Mouse (Mus musculus) forebrain, embryonic 13.5 days (tissue): Measurements from ENCODE around the gene Neu3. TPM values are rescaled to one million over a fixed set of nuclear protein-coding genes. Genes with fewer than 3 reads are reported as not detected.

ENCODE experiments used
- ATAC-seq: fragments of 200-750 bp; cut with Nextera tagmentation; 2 replicates; pipeline ENCODE4 v1.8.0; 2017
- H3K27ac ChIP-seq: fragments of 300-500 bp; sonication (generic); 2 replicates; pipeline ENCODE4 v1.5.1; 2015; ENCODE audit warnings: inconsistent platforms, mild to moderate bottlenecking, moderate library complexity
- H3K27me3 ChIP-seq: fragments of 300-500 bp; sonication (generic); 2 replicates; pipeline ENCODE4 v1.6.1; 2015; ENCODE audit warnings: mild to moderate bottlenecking, inconsistent platforms
- H3K36me3 ChIP-seq: fragments of 300-500 bp; sonication (generic); 2 replicates; pipeline ENCODE4 v1.6.1; 2015; ENCODE audit warnings: mild to moderate bottlenecking, inconsistent platforms; ENCODE audit not compliant: poor library complexity, severe bottlenecking
- H3K4me1 ChIP-seq: fragments of 300-500 bp; sonication (generic); 2 replicates; pipeline ENCODE4 v1.6.1; 2015; ENCODE audit warnings: inconsistent platforms
- H3K4me2 ChIP-seq: fragments of 300-500 bp; sonication (generic); 2 replicates; pipeline ENCODE4 v1.6.1; 2015; ENCODE audit warnings: inconsistent platforms, mild to moderate bottlenecking, moderate library complexity
- H3K4me3 ChIP-seq: fragments of 300-500 bp; sonication (generic); 2 replicates; pipeline ENCODE4 v1.5.1; 2015; ENCODE audit warnings: mild to moderate bottlenecking, inconsistent platforms
- H3K9ac ChIP-seq: fragments of 300-500 bp; sonication (generic); 2 replicates; pipeline ENCODE4 v1.6.1; 2015; ENCODE audit warnings: mild to moderate bottlenecking, inconsistent platforms
- H3K9me3 ChIP-seq: fragments of 300-500 bp; sonication (generic); replicated peaks from 2 replicates; pipeline ENCODE4 v1.6.1; 2016; ENCODE audit warnings: inconsistent platforms
- WGBS: fragments of 180-500 bp; shearing (Covaris S2); methylation state at CpG from one replicate; pipeline ENCODE4 v1.1.7; 2015; 5-methylcytosine and 5-hydroxymethylcytosine counted together
- polyA plus RNA-seq: library from polyadenylated mRNA; unstranded; fragments of >200 nt; fragmentation: Nextera tagmentation; extraction: Ambion mirVana; gene quantifications from 2 replicates; pipeline ENCODE4 v1.2.1, GENCODE M21; 2015

The Neu3 gene
- polyA plus RNA-seq, 1 experiment from 2014 or later = 1.2 TPM

DNA sequence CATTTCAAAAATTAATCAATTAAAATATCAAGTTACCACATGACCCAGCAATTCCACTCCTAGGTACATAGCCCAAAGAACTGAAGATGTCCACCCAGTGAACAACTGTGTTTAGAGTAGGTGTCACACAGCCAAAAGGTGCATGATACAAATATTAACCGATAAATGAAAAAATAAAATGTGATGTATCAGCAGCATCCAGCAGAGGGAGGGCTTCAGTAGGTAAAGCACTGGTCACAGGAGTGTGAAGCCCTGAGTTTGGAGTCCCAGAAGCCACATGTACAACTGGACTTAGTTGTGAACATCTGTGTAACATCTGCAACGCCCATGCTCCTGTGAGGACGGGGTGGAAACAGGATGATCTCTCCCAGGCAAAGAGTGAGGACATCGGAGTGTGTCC is 26.1 kb upstream of the Neu3 start:
- 89% methylated on average over 4 of the region's 4 CpGs for WGBS
- no peak overlapping the region for H3K27ac ChIP-seq
- no peak overlapping the region for H3K4me2 ChIP-seq
- H3K36me3 ChIP-seq = peaks cover 28% of the 10 kb centered on the region
- no peaks in the 10 kb centered on the region for H3K9me3 ChIP-seq
- H3K27me3 ChIP-seq = no peaks in the 10 kb centered on the region
- no peak overlapping the region for H3K9ac ChIP-seq
- no peak for ATAC-seq
- H3K4me1 ChIP-seq = peaks cover 28% of the 10 kb centered on the region
- no peak overlapping the region for H3K4me3 ChIP-seq

DNA sequence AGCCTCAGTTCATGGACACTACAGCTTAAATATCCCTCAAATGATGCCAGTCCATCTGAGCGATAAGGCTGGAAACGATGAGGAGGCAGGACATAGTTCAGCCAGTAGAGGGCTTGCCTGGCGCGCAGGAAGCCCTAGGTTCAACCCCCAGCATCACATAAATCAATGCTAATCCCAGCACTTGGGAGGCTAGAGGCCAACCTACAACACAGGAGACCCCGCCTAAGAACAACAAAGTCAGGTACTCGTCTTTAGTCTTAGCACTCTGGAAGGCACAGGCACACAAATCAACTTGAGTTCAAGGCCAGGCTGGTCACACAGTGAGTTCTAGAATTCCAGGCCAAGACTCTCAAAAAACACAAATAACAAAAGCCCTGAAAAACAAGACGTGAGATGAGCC is 25.1 kb upstream of the Neu3 start:
- peaks cover 26% of the 10 kb centered on the region for H3K4me1 ChIP-seq
- no peak overlapping the region for H3K4me2 ChIP-seq
- H3K36me3 ChIP-seq = peaks cover 35% of the 10 kb centered on the region
- H3K9ac ChIP-seq = no peak overlapping the region
- 88% methylated on average over 7 of the region's 7 CpGs for WGBS
- H3K4me3 ChIP-seq = no peak overlapping the region
- no peaks in the 10 kb centered on the region for H3K27me3 ChIP-seq
- no peaks in the 10 kb centered on the region for H3K9me3 ChIP-seq
- ATAC-seq = no peak
- no peak overlapping the region for H3K27ac ChIP-seq

DNA sequence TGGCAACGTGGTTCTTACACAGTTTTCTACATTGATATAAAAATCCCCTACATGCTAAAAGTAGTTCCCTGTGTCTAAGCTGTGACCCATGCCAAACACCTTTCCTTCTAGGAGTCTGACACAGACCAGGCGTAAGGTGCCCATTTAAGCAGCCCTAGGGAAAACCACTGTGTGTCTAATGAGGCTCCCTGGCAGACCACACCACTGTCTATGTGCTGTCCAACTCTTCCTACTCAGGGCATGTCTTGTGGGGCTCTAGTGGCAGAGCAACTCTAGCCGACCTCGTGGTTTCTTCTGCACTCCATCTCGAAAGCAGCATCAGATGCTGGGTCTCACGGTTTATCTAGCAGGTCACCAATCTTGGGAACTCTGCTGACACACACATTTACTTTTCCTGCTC is 23.4 kb upstream of the Neu3 start:
- H3K4me1 ChIP-seq = peaks cover 14% of the 10 kb centered on the region
- H3K4me2 ChIP-seq = no peak overlapping the region
- H3K27ac ChIP-seq = no peak overlapping the region
- no peaks in the 10 kb centered on the region for H3K27me3 ChIP-seq
- ATAC-seq = no peak
- WGBS = 90% methylated on average over 6 of the region's 6 CpGs
- peaks cover 46% of the 10 kb centered on the region for H3K36me3 ChIP-seq
- H3K4me3 ChIP-seq = no peak overlapping the region
- H3K9ac ChIP-seq = no peak overlapping the region
- H3K9me3 ChIP-seq = no peaks in the 10 kb centered on the region

DNA sequence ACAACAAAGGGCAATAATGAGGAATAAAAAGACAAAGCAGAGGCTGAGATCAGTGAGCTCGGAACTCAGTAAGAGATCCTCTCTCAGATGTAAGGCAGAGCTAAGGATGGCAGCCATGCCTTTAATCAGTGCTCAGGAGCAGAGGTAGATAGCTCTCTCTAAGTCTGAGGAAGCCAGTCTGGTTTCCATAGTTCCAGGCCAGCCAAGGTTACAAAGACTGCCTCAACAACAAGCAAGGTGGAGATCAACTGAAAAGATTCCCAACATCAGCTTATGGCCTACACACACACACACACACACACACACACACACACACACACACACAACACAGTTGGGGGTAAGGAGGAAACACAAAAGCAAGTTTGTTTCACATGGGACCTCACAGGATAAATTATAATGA is 22.9 kb upstream of the Neu3 start:
- WGBS = 31% methylated on average over 1 of the region's 1 CpGs
- no peaks in the 10 kb centered on the region for H3K9me3 ChIP-seq
- no peak overlapping the region for H3K4me3 ChIP-seq
- H3K4me1 ChIP-seq = peaks cover 9% of the 10 kb centered on the region
- no peak for ATAC-seq
- H3K36me3 ChIP-seq = peaks cover 46% of the 10 kb centered on the region
- no peak overlapping the region for H3K9ac ChIP-seq
- H3K27ac ChIP-seq = no peak overlapping the region
- no peak overlapping the region for H3K4me2 ChIP-seq
- H3K27me3 ChIP-seq = no peaks in the 10 kb centered on the region

DNA sequence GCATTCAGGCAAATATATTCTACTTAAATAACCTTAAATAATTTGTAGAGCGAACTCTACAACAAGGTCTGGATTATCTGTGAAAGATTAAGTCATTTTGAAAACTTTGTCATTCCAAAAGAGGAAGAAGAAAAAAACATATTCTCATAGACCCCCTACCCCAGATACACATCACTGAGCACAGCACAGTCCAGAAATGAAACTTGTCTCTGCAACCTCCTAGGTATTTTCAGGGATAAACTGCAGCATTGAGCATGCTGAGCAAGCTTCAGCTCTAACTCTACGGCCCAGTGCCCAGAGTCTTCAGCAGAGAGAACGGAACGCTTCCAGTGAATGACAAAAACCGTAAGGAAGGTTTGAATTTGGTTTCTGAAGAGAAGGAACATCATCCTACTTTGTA is 22.3 kb upstream of the Neu3 start:
- H3K27me3 ChIP-seq = no peaks in the 10 kb centered on the region
- H3K9me3 ChIP-seq = no peaks in the 10 kb centered on the region
- H3K4me1 ChIP-seq = peaks cover 6% of the 10 kb centered on the region
- no peak overlapping the region for H3K4me2 ChIP-seq
- H3K36me3 ChIP-seq = peaks cover 51% of the 10 kb centered on the region
- no peak overlapping the region for H3K27ac ChIP-seq
- ATAC-seq = no peak
- no peak overlapping the region for H3K9ac ChIP-seq
- H3K4me3 ChIP-seq = no peak overlapping the region
- WGBS = 90% methylated on average over 5 of the region's 5 CpGs

DNA sequence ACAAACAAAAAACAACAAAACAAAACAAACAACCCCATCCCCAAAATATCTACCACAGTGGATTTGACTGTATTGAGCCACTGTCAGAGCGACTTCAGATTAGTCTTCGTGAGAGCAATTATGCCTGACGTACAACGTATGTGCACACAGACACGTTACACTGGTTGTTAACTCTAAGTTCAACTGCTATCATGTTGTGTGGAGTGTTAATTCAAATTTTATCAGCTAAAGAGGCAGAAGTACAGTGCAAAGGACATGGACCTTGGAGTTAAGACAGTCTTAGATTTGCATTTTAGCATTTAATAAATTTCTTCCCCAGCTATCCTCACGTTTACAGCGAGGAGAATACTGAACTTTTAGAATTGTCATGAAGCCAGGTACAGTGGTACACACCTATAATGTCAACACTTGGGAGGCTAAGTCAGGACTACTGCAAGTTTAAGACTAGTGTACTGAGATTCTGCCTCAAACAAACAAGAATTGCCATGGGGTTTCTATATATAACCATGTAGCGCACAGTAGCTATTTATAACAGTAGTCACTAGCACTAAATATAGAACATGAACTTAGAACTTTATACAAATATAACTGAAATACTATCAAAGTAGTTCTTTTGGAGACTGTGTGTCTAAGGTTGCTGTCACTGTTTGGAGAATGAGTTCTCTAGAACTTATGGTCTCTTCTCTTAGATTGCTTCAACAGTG is 17.5 kb upstream of the Neu3 start:
- no peak for ATAC-seq
- WGBS = 94% methylated on average over 8 of the region's 8 CpGs
- Histone ChIP-seq H3K4me3 (no peak overlapping the region), H3K36me3 (peaks cover 73% of the 10 kb centered on the region), H3K9me3 (no peaks in the 10 kb centered on the region), H3K4me2 (no peak overlapping the region), H3K9ac (no peak overlapping the region), H3K27me3 (no peaks in the 10 kb centered on the region), H3K27ac (no peak overlapping the region), H3K4me1 (no peaks in the 10 kb centered on the region)

DNA sequence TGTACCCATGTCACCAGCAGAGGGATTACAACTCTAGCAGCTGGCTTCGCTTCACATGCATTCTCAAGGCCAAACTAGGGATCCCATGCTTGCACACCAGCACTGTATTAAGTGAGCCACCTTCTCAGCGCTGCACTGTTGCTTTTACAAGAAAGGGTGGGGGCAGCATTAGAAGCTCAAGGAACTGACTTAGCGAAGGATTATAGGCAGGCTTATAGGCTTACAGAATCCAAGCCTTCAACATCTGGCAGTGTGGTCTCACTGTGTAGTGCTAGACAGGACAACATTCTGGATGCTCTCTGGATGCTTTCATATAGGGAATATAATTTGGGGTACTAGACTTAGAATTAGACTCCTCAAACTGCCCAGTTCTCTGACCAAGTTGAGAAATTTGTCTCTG is 10.0 kb upstream of the Neu3 start:
- no peak for ATAC-seq
- Histone ChIP-seq H3K27me3 (no peaks in the 10 kb centered on the region), H3K4me2 (no peak overlapping the region), H3K4me3 (no peak overlapping the region), H3K9ac (no peak overlapping the region), H3K9me3 (no peaks in the 10 kb centered on the region), H3K36me3 (peaks cover 68% of the 10 kb centered on the region), H3K27ac (no peak overlapping the region), H3K4me1 (peaks cover 4% of the 10 kb centered on the region; the same call in 1 of the 2 replicates)
- 95% methylated on average over 3 of the region's 3 CpGs for WGBS

DNA sequence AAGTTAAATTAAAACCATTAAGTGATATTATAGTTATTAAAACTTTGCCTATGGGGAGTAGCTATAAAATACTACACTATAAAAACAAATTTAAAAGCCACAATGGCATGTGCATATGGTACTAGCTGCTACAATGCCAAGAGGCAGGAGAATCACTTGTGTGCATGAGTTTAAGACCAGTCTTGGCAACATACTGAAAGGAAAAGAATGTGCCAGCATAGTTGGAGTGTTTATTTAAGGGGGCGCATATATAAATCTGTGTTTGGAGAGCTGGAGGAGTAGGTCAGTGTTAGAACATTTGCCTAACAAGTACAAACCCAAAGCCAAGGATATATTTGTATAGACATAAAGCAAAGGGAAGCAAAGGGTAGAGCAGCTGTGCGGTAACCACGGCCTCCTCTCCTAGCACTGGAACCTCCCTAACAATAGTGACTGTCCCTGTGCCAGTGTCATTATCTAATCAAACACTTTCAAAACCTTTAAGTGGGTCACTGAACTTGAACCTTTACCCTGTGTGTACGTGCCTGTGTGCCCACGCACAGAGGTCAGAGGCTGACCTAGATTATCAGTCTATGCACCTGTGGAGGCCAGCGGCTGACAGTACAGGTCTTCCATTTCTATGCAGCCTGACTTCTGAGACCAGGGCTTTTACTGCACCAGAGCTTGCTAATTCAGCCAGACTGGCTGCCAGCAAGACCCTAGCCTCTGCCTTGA is 9.3 kb upstream of the Neu3 start:
- Histone ChIP-seq H3K4me2 (no peak overlapping the region), H3K4me3 (no peak overlapping the region), H3K27ac (no peak overlapping the region), H3K9ac (no peak overlapping the region), H3K4me1 (peaks cover 4% of the 10 kb centered on the region; the same call in 1 of the 2 replicates), H3K9me3 (no peaks in the 10 kb centered on the region), H3K36me3 (peaks cover 61% of the 10 kb centered on the region), H3K27me3 (no peaks in the 10 kb centered on the region)
- no peak for ATAC-seq
- 89% methylated on average over 6 of the region's 6 CpGs for WGBS

DNA sequence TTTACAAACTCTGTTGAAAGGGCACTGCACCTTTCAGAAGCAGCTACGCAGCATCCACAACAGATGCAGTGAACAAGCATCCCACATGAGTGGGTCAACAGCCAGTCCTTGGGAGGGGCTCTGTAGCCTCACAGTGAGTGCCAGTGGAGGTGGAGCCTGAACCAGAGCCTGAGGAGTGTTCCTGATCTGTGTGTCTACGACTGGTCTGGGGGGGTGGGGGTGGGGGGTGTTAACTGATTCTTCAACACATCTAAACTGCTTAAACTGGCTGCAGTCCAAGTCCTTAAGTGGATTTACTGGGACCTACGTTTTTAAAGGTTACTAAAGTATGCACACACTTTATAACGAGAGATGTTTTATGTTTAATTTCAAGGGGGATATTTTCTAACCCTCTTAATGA is 8.6 kb upstream of the Neu3 start:
- Histone ChIP-seq H3K27me3 (no peaks in the 10 kb centered on the region), H3K4me1 (peaks cover 4% of the 10 kb centered on the region; the same call in 1 of the 2 replicates), H3K9me3 (no peaks in the 10 kb centered on the region), H3K4me3 (no peak overlapping the region), H3K4me2 (no peak overlapping the region), H3K9ac (no peak overlapping the region), H3K36me3 (peaks cover 54% of the 10 kb centered on the region), H3K27ac (no peak overlapping the region)
- WGBS = 53% methylated on average over 4 of the region's 4 CpGs
- no peak for ATAC-seq

DNA sequence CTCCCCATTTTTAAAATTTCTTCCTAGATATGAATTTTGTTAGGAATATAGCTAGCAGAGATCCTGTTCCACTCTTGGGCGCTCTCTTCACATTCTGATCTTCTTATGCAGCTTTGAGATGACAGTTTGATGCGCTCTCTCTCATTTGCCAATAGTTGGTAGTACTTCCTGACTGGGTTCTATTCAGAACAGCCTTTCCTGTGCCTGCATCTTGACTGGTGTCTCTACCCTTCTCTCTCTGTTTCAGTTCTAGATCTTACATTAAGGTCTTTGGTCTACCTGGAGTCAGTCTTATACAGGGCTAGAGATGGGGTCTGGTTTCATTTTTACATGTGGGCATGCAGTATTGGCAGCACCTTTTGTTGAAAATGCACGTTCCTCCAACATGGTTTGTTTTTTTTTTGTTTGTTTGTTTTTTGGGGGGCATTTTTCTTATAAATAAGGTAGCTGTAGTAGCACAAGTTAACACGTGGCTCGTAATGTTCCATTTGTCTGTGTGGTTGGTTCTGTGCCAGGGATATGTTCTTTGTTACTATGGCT is 6.2 kb upstream of the Neu3 start:
- Histone ChIP-seq H3K4me3 (no peak overlapping the region), H3K9me3 (no peaks in the 10 kb centered on the region), H3K36me3 (peaks cover 30% of the 10 kb centered on the region), H3K4me2 (no peak overlapping the region), H3K9ac (no peak overlapping the region), H3K4me1 (peaks cover 4% of the 10 kb centered on the region; the same call in 1 of the 2 replicates), H3K27me3 (no peaks in the 10 kb centered on the region), H3K27ac (no peak overlapping the region)
- no peak for ATAC-seq
- WGBS = 89% methylated on average over 5 of the region's 5 CpGs

DNA sequence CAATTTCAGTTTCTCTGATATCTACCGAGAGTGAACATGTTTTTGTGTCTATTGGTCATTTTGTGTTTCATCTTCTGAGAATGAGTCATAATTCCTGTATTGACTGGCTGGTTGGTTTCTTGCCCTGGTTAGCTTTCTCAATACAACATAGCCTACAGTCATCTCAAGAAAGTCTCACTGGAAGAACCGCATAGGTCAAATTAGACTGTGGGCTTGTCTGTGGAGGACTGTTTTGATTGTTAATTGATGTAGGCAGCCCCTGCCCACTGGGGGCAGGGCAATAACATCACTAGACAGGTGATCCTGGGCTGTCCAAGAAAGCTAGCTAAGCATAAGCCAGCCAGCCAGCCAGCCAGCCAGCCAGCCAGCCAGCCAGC is 5.6 kb upstream of the Neu3 start:
- no peaks in the 10 kb centered on the region for H3K27me3 ChIP-seq
- 94% methylated on average over 2 of the region's 2 CpGs for WGBS
- no peak overlapping the region for H3K9ac ChIP-seq
- H3K4me2 ChIP-seq = no peak overlapping the region
- no peak for ATAC-seq
- no peak overlapping the region for H3K27ac ChIP-seq
- H3K4me1 ChIP-seq = peaks cover 4% of the 10 kb centered on the region; the same call in 1 of the 2 replicates
- H3K4me3 ChIP-seq = no peak overlapping the region
- H3K9me3 ChIP-seq = no peaks in the 10 kb centered on the region
- peaks cover 25% of the 10 kb centered on the region for H3K36me3 ChIP-seq

DNA sequence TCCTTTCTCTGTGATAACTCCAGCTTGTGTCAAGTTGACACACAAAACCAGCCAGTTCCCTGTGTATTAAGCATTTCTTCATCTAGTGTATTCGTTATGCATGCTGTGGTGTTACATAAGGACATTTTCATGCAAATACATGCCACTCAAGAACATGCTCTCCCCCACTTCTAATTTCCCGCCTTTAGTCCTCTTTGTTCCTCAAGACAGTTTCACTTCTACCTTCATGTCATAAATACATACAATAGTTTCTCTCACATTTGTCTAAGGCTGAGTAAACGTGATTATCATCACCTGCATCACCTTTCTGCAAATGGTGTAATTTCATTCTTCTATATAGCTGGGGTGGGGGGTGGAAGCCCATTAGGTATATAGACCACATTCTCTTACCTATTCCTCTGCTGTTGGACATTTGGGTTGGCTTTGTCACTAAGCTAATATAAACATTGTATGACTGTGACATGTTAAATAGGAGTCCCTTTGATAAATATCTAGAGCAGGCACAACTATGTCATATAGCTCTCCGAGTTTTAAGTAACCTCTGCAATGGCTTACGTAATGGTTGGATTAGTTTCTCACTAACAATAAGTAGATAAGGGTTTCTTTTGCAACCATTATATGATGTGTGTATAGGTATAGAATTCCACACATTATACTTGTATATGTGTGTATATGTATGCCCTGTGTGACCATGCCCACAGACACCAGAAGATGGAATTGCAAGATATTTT is 5.1 kb upstream of the Neu3 start:
- 81% methylated on average over 5 of the region's 5 CpGs for WGBS
- no peaks in the 10 kb centered on the region for H3K27me3 ChIP-seq
- H3K27ac ChIP-seq = no peak overlapping the region
- H3K4me3 ChIP-seq = no peak overlapping the region
- peaks cover 20% of the 10 kb centered on the region for H3K36me3 ChIP-seq
- H3K9me3 ChIP-seq = no peaks in the 10 kb centered on the region
- no peak overlapping the region for H3K9ac ChIP-seq
- no peak for ATAC-seq
- no peak overlapping the region for H3K4me2 ChIP-seq
- H3K4me1 ChIP-seq = peaks cover 10% of the 10 kb centered on the region
